Mouse (Mus musculus) cerebellum, postnatal 25 days (tissue): ENCODE measurements at regions not wholly inside any gene's neighbourhood (a gene's known extent, or its start where the extent isn't known, plus 50 kb on each side); places are given as distances from the start of the nearest gene placed in this dataset.
"Not testable (repeated sequence)": the region's sequence is repeated elsewhere in the genome, so short reads cannot be mapped to it uniquely, and the experiment has no call there.

Experiments used
- DNase-seq, 2 experiments: peaks; one replicate each; pipeline ENCODE4 v3.0.0; 2021; ENCODE audit warnings: mixed read lengths in 2 of 2

GRCm38 (mm10) chr3:18524011-18524410 lies 575.8 kb downstream of the Cypt12 start:
- DNase-seq: peak; percentile 6 to 37

GRCm38 (mm10) chr3:18557201-18557600 lies 609.0 kb downstream of the Cypt12 start:
- no peak for DNase-seq

GRCm38 (mm10) chr3:18560282-18560785 lies 612.1 kb downstream of the Cypt12 start:
- no peak for DNase-seq

- DNase-seq: not testable (repeated sequence)
These were observed 632.9 kb downstream of the Cypt12 start for GRCm38 (mm10) chr3:18580911-18581626.

GRCm38 (mm10) chr3:18620608-18621007 lies 672.4 kb downstream of the Cypt12 start:
- no peak for DNase-seq

- DNase-seq: peak; percentile 62 to 69
These were observed 675.7 kb downstream of the Cypt12 start for GRCm38 (mm10) chr3:18623831-18624304.

- peak; percentile 31 to 40 for DNase-seq
These were observed 676.4 kb downstream of the Cypt12 start for GRCm38 (mm10) chr3:18624381-18625145.

GRCm38 (mm10) chr3:18625395-18626328 lies 677.5 kb downstream of the Cypt12 start:
- peak; percentile 87 for DNase-seq

GRCm38 (mm10) chr3:18626375-18626774 lies 678.2 kb downstream of the Cypt12 start:
- peak; percentile 26 to 30 for DNase-seq

GRCm38 (mm10) chr3:18626820-18627219 lies 678.6 kb downstream of the Cypt12 start:
- no peak for DNase-seq

- no peak for DNase-seq
These were observed 681.0 kb downstream of the Cypt12 start for GRCm38 (mm10) chr3:18629233-18629632.

- DNase-seq: no peak
These were observed 683.4 kb downstream of the Cypt12 start for GRCm38 (mm10) chr3:18631601-18632000.

GRCm38 (mm10) chr3:18634855-18635254 lies 686.6 kb downstream of the Cypt12 start:
- no peak for DNase-seq

GRCm38 (mm10) chr3:18637553-18637952 lies 689.3 kb downstream of the Cypt12 start:
- DNase-seq: no peak

GRCm38 (mm10) chr3:18640286-18640685 lies 692.1 kb downstream of the Cypt12 start:
- no peak for DNase-seq

- DNase-seq: no peak
These were observed 693.5 kb downstream of the Cypt12 start for GRCm38 (mm10) chr3:18641688-18642087.

- DNase-seq: no peak
These were observed 695.3 kb downstream of the Cypt12 start for GRCm38 (mm10) chr3:18643408-18644035.

- no peak for DNase-seq
These were observed 697.3 kb downstream of the Cypt12 start for GRCm38 (mm10) chr3:18645481-18645880.

GRCm38 (mm10) chr3:18645927-18646326 lies 697.7 kb downstream of the Cypt12 start:
- peak in 1 of 2 experiments; percentile 55 for DNase-seq

GRCm38 (mm10) chr3:18653557-18653956 lies 705.3 kb downstream of the Cypt12 start:
- DNase-seq: no peak

- DNase-seq: no peak
These were observed 717.5 kb downstream of the Cypt12 start for GRCm38 (mm10) chr3:18665738-18666137.

- DNase-seq: no peak
These were observed 719.5 kb downstream of the Cypt12 start for GRCm38 (mm10) chr3:18667726-18668125.
